ENCODE assay signal across 7 mouse cellular contexts in the genomic region with DNA sequence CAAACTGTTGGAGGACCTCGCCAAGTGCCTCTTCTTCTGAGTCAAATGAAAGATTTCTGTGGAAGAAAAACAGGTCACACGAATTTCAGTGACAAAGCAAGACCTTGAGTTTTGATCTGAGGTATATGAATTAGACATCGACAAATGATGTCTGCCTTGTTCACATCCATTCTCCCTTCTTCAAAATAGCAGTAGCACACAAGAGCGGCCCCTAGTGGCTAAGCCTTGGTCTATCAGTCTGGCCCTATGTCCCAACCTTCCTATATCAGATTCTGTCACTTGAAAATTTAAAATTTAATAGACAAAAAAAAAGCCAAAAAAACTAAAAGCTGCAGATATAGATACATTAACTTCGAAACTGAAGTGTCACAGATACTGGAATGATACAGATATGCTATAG. TPM values are rescaled to one million over a fixed set of nuclear protein-coding genes. Genes with fewer than 3 reads are reported as not detected.
A peak's percentile ranks its signal among the peaks of the same experiment; 100 is the strongest.
DNase-seq lines count a peak whose midpoint lies in the region; ATAC-seq and TF ChIP-seq lines count a peak whose summit lies in the region.

No protein-coding gene starts in this region.

- TF ChIP-seq POLR2A in cortical plate, adult 2 months (IDR thresholded peaks at IDR 0.05; ENCODE audit: extremely low read depth, insufficient read depth, low read length), result no peak

- H3K9me3 ChIP-seq in limb, embryonic 11.5 days (ENCODE audit: control insufficient read depth, low read length), result no peaks in the 10 kb centered on the region

- no peak for ATAC-seq in limb, embryonic 11.5 days (ENCODE audit: insufficient number of reproducible peaks, low FRiP score, low TSS enrichment, low read depth)

- H3K4me2 ChIP-seq in limb, embryonic 11.5 days (ENCODE audit: low read depth, severe bottlenecking), result no peak overlapping the region

- H3K9ac ChIP-seq in limb, embryonic 11.5 days (ENCODE audit: low read length), result no peak overlapping the region

- DNase-seq in spleen, postnatal 10 days (ENCODE audit: low spot score in 2 of 2), result peak; percentile 17 to 69
- no peak for DNase-seq in spleen, postnatal 36 days (ENCODE audit: low spot score in 2 of 2)
- peak; percentile 93 for DNase-seq in adipocyte (ENCODE audit: low spot score)
- peak; percentile 81 for DNase-seq in heart, postnatal 4 days
- DNase-seq in limb, embryonic 11.5 days (ENCODE audit: low spot score), result peak; percentile 78
- peak; percentile 71 for DNase-seq in retina, postnatal 1 day

- 47% methylated on average over 5 of the region's 5 CpGs for WGBS in limb, embryonic 11.5 days

- H3K27me3 ChIP-seq in limb, embryonic 11.5 days (ENCODE audit: control insufficient read depth, insufficient read depth, low read length), result no peaks in the 10 kb centered on the region

- TF ChIP-seq CTCF in cortical plate, adult 2 months (IDR thresholded peaks at IDR 0.05; ENCODE audit: extremely low read depth, insufficient read depth, low read length), result peak; percentile 84

- H3K27ac ChIP-seq in cortical plate, adult 2 months (ENCODE audit: insufficient read depth, low read length), result no peak overlapping the region
- H3K27ac ChIP-seq in limb, embryonic 11.5 days (replicated peaks; ENCODE audit: low read depth, low read length), result no peak overlapping the region

- H3K4me3 ChIP-seq in cortical plate, adult 2 months (ENCODE audit: insufficient read depth, low read length), result no peak overlapping the region
- no peak overlapping the region for H3K4me3 ChIP-seq in limb, embryonic 11.5 days (ENCODE audit: low read depth, low read length)

- 0 out of 2 replicates have a peak, but pooled peaks cover 1% of the 10 kb centered on the region for H3K4me1 ChIP-seq in cortical plate, adult 2 months (ENCODE audit: control insufficient read depth, insufficient read depth, low read length)
- H3K4me1 ChIP-seq in limb, embryonic 11.5 days (ENCODE audit: control insufficient read depth, insufficient read depth, low read length), result no peaks in the 10 kb centered on the region

- H3K36me3 ChIP-seq in limb, embryonic 11.5 days (ENCODE audit: control insufficient read depth, insufficient read depth, low read length), result no peaks in the 10 kb centered on the region; the same call in none of the 2 replicates

RNA-seq across cellular contexts. Expression of a gene that starts 21.2 kb away (rescaled TPM):
- polyA plus RNA-seq in cortical plate, adult 2 months (2012; rRNA removed), result 55.8 and 57.5 TPM in 2 replicates
- 10 to 100 TPM; 30.3 to 32.5 TPM for total RNA-seq in heart, postnatal 4 days (2021)
- polyA plus RNA-seq in limb, embryonic 11.5 days (2014; fragmentation: Nextera tagmentation; extraction: Ambion mirVana), result 70.3 and 74.9 TPM in 2 replicates

RNA-seq across cellular contexts. Expression of a gene that starts 35.8 kb away (rescaled TPM):
- 2.6 and 3.2 TPM in 2 replicates for polyA plus RNA-seq in cortical plate, adult 2 months (2012; rRNA removed)
- 1 to 10 TPM; 7.3 to 7.7 TPM for total RNA-seq in heart, postnatal 4 days (2021)
- 1.2 TPM in 2 replicates for polyA plus RNA-seq in limb, embryonic 11.5 days (2014; fragmentation: Nextera tagmentation; extraction: Ambion mirVana)

Comparison
In these comparisons a context has a peak if more than half of its experiments do, and no peak if none do; other contexts are left out.
1. DNase-seq: peak in spleen, postnatal 10 days (2 of 2), adipocyte (single experiment), heart, postnatal 4 days (single experiment), limb, embryonic 11.5 days (single experiment) and retina, postnatal 1 day (single experiment); none in spleen, postnatal 36 days (0 of 2).